ENCODE assay signal across 28 mouse cellular contexts in the genomic region with DNA sequence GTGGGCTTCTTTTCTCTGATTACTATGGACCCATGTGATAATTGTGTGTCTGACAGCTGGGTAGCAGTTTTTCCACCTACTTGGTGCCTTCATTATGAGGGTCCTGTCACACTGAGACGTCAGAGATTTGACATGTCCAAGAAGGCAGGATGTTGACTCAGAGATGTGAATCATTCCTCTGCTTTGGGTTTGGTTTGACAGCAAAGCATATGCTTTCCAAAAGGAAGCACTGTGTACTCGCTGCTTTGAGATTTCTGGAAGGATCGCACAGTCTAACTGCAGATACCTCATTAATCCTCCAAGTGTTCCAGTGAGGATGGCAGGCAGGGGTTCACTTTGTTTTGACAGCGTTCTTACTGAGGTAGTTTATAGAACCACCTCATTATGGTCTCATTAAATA.
DNase-seq lines count a peak whose midpoint lies in the region; ATAC-seq and TF ChIP-seq lines count a peak whose summit lies in the region.
"Had no signal": no experiment of that assay in that cellular context is flagged by ENCODE, and none has a peak within 500 bp of the region (broad histone marks: within the 10 kb centered on the region; RNA-seq: fewer than 3 reads in every experiment).

No protein-coding gene starts in this region.

- H3K4me3 ChIP-seq in lung, embryonic 14.5 days (ENCODE audit: low read depth, low read length): no peak overlapping the region
- H3K4me3 ChIP-seq in C2C12 (ENCODE audit: insufficient read depth, poor library complexity, severe bottlenecking): no peak overlapping the region
- H3K4me3 ChIP-seq: embryonic facial prominence, embryonic 12.5 days; embryonic facial prominence, embryonic 15.5 days; heart, adult 2 months; heart, embryonic 10.5 days; heart, embryonic 13.5 days had no signal

- ATAC-seq in lung, embryonic 14.5 days (ENCODE audit: insufficient read depth): no peak
- ATAC-seq: forebrain, embryonic 14.5 days; forebrain, postnatal 0 days; hindbrain, postnatal 0 days; Patski had no signal

- H3K27ac ChIP-seq in lung, embryonic 14.5 days (ENCODE audit: low read depth): no peak overlapping the region
- H3K27ac ChIP-seq: embryonic facial prominence, embryonic 12.5 days; embryonic facial prominence, embryonic 15.5 days; heart, adult 2 months; heart, embryonic 10.5 days; heart, embryonic 13.5 days; hindbrain, embryonic 14.5 days; hindbrain, postnatal 0 days had no signal

- H3K9me3 ChIP-seq in lung, embryonic 14.5 days (ENCODE audit: low read depth, low read length): no peaks in the 10 kb centered on the region
- H3K9me3 ChIP-seq: embryonic facial prominence, embryonic 12.5 days; embryonic facial prominence, embryonic 15.5 days; G1E; heart, embryonic 10.5 days; heart, embryonic 13.5 days had no signal

- H3K4me2 ChIP-seq in lung, embryonic 14.5 days: no peak overlapping the region
- H3K4me2 ChIP-seq: embryonic facial prominence, embryonic 12.5 days; embryonic facial prominence, embryonic 15.5 days; heart, embryonic 13.5 days; hindbrain, embryonic 14.5 days had no signal

- H3K79me2 ChIP-seq in C2C12 (ENCODE audit: control insufficient read depth, insufficient read depth): no peaks in the 10 kb centered on the region

- H3K9ac ChIP-seq in lung, embryonic 14.5 days: no peak overlapping the region
- H3K9ac ChIP-seq: embryonic facial prominence, embryonic 12.5 days; embryonic facial prominence, embryonic 15.5 days; forebrain, postnatal 0 days; heart, embryonic 13.5 days; hindbrain, embryonic 14.5 days had no signal

- no peak for TF ChIP-seq CTCF in lung, embryonic 14.5 days (IDR thresholded peaks at IDR 0.05; ENCODE audit: low read depth)
- no peak for TF ChIP-seq CTCF in C2C12 (IDR thresholded peaks at IDR 0.05; ENCODE audit: control insufficient read depth, insufficient read depth, insufficient read length)

- H3K4me1 ChIP-seq in lung, embryonic 14.5 days (ENCODE audit: insufficient read depth): no peaks in the 10 kb centered on the region
- H3K4me1 ChIP-seq: embryonic facial prominence, embryonic 12.5 days; embryonic facial prominence, embryonic 15.5 days had no signal

- 26% methylated on average over 4 of the region's 4 CpGs for WGBS in lung, embryonic 14.5 days

- no peak overlapping the region for H3ac ChIP-seq in C2C12 (ENCODE audit: control insufficient read depth, insufficient read length, low read depth)

- no peaks in the 10 kb centered on the region for H3K79me3 ChIP-seq in C2C12 (ENCODE audit: low read depth)

- H3K36me3 ChIP-seq in lung, embryonic 14.5 days (ENCODE audit: insufficient read depth): no peaks in the 10 kb centered on the region
- H3K36me3 ChIP-seq in C2C12 (ENCODE audit: control insufficient read depth, insufficient read depth): no peaks in the 10 kb centered on the region
- H3K36me3 ChIP-seq: embryonic facial prominence, embryonic 12.5 days; embryonic facial prominence, embryonic 15.5 days; G1E; heart, embryonic 10.5 days; heart, embryonic 13.5 days had no signal

- DNase-seq in lung, embryonic 14.5 days: peak; percentile 22
- no peak for DNase-seq in lung, postnatal 10 days
- peak; percentile 62 for DNase-seq in 3T3-L1 (ENCODE audit: low read depth, low spot score)
- no peak for DNase-seq in retina, embryonic 14.5 days (ENCODE audit: low spot score)
- no peak for DNase-seq in ovary, postnatal 14 days (ENCODE audit: low spot score)
- DNase-seq: adrenal gland, postnatal 10 days; adrenal gland, postnatal 36 days; cerebellum, adult 11 months; cerebellum, adult 2 months; cerebellum, adult 9-11 months; cerebellum, postnatal 25 days; forebrain, postnatal 0 days; gastrocnemius, postnatal 10 days; gastrocnemius, postnatal 36 days; heart, adult 2 months; heart, postnatal 14 days; heart, postnatal 4 days had no signal

- H3K27me3 ChIP-seq in lung, embryonic 14.5 days (ENCODE audit: insufficient read depth, low read length): no peaks in the 10 kb centered on the region
- H3K27me3 ChIP-seq in C2C12 (ENCODE audit: control insufficient read depth, insufficient read depth, insufficient read length): no peaks in the 10 kb centered on the region
- H3K27me3 ChIP-seq: CH12.LX; embryonic facial prominence, embryonic 12.5 days; embryonic facial prominence, embryonic 15.5 days; heart, embryonic 13.5 days; Patski had no signal

TF ChIP-seq in C2C12, 6 proteins besides CTCF, POLR2A, EP300 and RAD21:
- TF ChIP-seq MYOG (IDR thresholded peaks at IDR 0.05; ENCODE audit: control insufficient read depth, extremely low read depth, insufficient read length) (no peak), FOSL1 (IDR thresholded peaks at IDR 0.05; ENCODE audit: insufficient read depth, low read length, poor library complexity, severe bottlenecking) (peak; percentile 11), CEBPB (IDR thresholded peaks at IDR 0.05; ENCODE audit: low read depth) (no peak)

Comparison
In these comparisons a context has a peak if more than half of its experiments do, and no peak if none do; other contexts are left out.
1. DNase-seq: peak in lung, embryonic 14.5 days (single experiment) and 3T3-L1 (single experiment); none in lung, postnatal 10 days (single experiment), retina, embryonic 14.5 days (single experiment) and ovary, postnatal 14 days (single experiment).